Mouse (Mus musculus): ENCODE measurements around the gene 2410137M14Rik. TPM values are rescaled to one million over a fixed set of nuclear protein-coding genes. Genes with fewer than 3 reads are reported as not detected.

2410137M14Rik gene
- polyA plus RNA-seq, 1 experiment = not detected

- Histone ChIP-seq H3K27ac (ENCODE audit: insufficient read depth, low read depth, low read length) (no peak overlapping the region), H3K4me1 (ENCODE audit: control insufficient read depth, insufficient read depth, low read length) (peaks cover 13% of the 10 kb centered on the region), H3K4me3 (ENCODE audit: insufficient read depth, low read length) (no peak overlapping the region)
- no peak for TF ChIP-seq POLR2A (IDR thresholded peaks at IDR 0.05; ENCODE audit: borderline replicate concordance, low read depth, low read length)
- TF ChIP-seq CTCF (IDR thresholded peaks at IDR 0.05; ENCODE audit: low read depth, low read length) = no peak
Measured at GRCm38 (mm10) chr17:36952631-36953030, 28.4 kb downstream of the 2410137M14Rik start.

DNA sequence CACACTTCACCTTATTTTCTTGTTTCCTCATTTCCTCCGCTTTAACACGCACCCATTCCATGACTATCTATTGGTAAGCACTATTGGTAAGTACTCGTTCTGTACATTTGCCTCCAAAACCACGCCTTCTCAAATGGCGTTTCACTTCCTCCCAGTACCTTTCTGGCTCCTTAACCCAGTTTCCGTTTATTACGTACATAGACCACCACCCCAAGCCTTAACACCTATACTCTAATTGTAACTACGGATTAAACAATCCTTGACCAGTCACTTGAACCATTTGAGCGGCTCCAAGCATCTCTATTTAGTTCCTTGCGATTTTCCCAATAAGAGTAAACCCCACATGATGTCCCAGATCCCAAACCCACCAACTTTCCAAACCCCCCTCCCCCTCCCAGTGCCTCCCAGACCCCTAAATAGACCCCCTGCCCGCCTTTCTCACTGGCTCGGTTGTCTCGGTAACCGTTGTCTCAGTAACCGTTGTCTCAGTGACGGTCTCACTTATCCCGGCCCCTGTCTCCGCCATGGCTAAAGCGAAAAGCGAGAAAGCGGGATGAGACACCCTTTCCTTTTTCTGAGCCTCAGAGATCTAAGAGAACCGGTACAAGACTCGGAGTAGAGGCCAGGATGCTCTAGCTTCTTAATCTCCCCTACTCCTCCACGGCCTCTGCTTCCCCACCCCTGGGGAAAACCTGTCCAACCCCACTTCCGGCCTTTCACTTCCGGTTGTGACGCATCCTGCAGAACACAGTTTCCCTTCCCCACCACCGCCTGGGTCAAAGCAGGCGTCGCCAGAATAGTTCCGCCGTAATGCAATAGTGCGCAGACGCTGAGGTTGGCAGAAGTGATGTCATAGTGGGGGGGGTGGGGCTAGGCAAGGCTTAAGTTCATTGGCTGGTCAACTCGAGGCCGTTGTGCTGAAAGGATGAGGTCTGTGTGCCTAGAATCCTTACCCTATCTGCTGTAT is 29.8 kb downstream of the 2410137M14Rik start, which contains the start of gene Ppp1r11:
Gene Ppp1r11 (minus strand): TSS at position 761 of the 967 bp plus-strand sequence.
- H3K4me1 ChIP-seq (ENCODE audit: control insufficient read depth, insufficient read depth, low read length) = peaks cover 12% of the 10 kb centered on the region
- no peak for TF ChIP-seq CTCF (IDR thresholded peaks at IDR 0.05; ENCODE audit: low read depth, low read length)
- TF ChIP-seq POLR2A (IDR thresholded peaks at IDR 0.05; ENCODE audit: borderline replicate concordance, low read depth, low read length) = peak; percentile 9; the same call in 1 of the 2 replicates
- H3K4me3 ChIP-seq (ENCODE audit: insufficient read depth, low read length) = peak within 1 kb of the TSS; percentile 77
- H3K27ac ChIP-seq (ENCODE audit: insufficient read depth, low read depth, low read length) = peak within 1 kb of the TSS; percentile 21; the same call in 1 of the 2 replicates

- Histone ChIP-seq H3K27ac (ENCODE audit: insufficient read depth, low read depth, low read length) (no peak overlapping the region), H3K4me3 (ENCODE audit: insufficient read depth, low read length) (no peak overlapping the region), H3K4me1 (ENCODE audit: control insufficient read depth, insufficient read depth, low read length) (peaks cover 12% of the 10 kb centered on the region)
- TF ChIP-seq POLR2A (IDR thresholded peaks at IDR 0.05; ENCODE audit: borderline replicate concordance, low read depth, low read length) (no peak), CTCF (IDR thresholded peaks at IDR 0.05; ENCODE audit: low read depth, low read length) (no peak)
Measured at GRCm38 (mm10) chr17:36949265-36949664, 31.8 kb downstream of the 2410137M14Rik start.

- no peak overlapping the region for H3K4me3 ChIP-seq (ENCODE audit: insufficient read depth, low read length)
- TF ChIP-seq CTCF (IDR thresholded peaks at IDR 0.05; ENCODE audit: low read depth, low read length) (no peak), POLR2A (IDR thresholded peaks at IDR 0.05; ENCODE audit: borderline replicate concordance, low read depth, low read length) (no peak)
- H3K4me1 ChIP-seq (ENCODE audit: control insufficient read depth, insufficient read depth, low read length) = peaks cover 12% of the 10 kb centered on the region
- no peak overlapping the region for H3K27ac ChIP-seq (ENCODE audit: insufficient read depth, low read depth, low read length)
Measured at GRCm38 (mm10) chr17:36948286-36948685, 32.8 kb downstream of the 2410137M14Rik start.

DNA sequence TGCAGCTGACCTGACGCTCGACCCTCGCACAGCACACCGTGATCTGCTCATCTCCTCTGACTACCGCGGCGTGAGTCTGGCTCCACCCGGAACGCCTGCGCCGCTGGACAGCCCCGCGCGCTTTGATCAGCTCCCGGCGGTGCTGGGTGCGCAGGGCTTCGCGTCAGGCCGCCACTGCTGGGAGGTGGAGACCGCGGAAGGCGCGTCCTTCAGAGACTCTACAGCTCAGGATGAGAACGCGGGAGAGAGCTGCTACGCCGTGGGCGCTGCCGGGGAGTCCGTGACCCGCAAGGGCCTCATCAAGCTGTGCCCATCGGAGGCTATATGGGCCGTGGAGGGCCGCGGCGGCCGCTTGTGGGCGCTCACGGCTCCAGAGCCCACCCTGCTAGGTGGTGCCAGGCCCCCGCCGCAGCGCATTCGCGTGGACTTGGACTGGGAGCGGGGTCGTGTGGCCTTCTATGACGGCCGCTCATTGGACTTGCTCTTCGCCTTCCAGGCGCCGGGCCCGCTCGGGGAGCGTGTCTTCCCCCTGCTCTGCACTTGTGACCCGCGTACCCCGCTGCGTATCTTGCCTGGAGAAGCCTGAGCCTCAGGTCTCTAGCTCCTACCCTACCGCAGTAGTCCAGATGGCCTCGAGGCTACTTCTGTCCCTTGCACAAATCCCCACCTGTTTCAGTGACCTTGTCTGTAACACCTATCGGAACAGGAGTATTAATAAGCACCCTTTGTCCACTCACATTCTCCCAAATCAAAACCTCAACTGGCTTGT is 33.8 kb downstream of the 2410137M14Rik start:
- Histone ChIP-seq H3K4me1 (ENCODE audit: control insufficient read depth, insufficient read depth, low read length) (peaks cover 12% of the 10 kb centered on the region), H3K4me3 (ENCODE audit: insufficient read depth, low read length) (peak overlapping the region; percentile 47), H3K27ac (ENCODE audit: insufficient read depth, low read depth, low read length) (no peak overlapping the region)
- TF ChIP-seq CTCF (IDR thresholded peaks at IDR 0.05; ENCODE audit: low read depth, low read length) (no peak), POLR2A (IDR thresholded peaks at IDR 0.05; ENCODE audit: borderline replicate concordance, low read depth, low read length) (no peak)

GRCm38 (mm10) chr17:36944121-36944775 is 36.8 kb downstream of the 2410137M14Rik start:
- peak; percentile 17; the same call in 1 of the 2 replicates for TF ChIP-seq CTCF (IDR thresholded peaks at IDR 0.05; ENCODE audit: low read depth, low read length)
- TF ChIP-seq POLR2A (IDR thresholded peaks at IDR 0.05; ENCODE audit: borderline replicate concordance, low read depth, low read length) = no peak
- Histone ChIP-seq H3K4me3 (ENCODE audit: insufficient read depth, low read length) (no peak overlapping the region), H3K4me1 (ENCODE audit: control insufficient read depth, insufficient read depth, low read length) (peaks cover 5% of the 10 kb centered on the region; the same call in 1 of the 2 replicates), H3K27ac (ENCODE audit: insufficient read depth, low read depth, low read length) (no peak overlapping the region)

- H3K4me1 ChIP-seq (ENCODE audit: control insufficient read depth, insufficient read depth, low read length) = peaks cover 5% of the 10 kb centered on the region; the same call in 1 of the 2 replicates
- no peak overlapping the region for H3K27ac ChIP-seq (ENCODE audit: insufficient read depth, low read depth, low read length)
- TF ChIP-seq CTCF (IDR thresholded peaks at IDR 0.05; ENCODE audit: low read depth, low read length) (no peak), POLR2A (IDR thresholded peaks at IDR 0.05; ENCODE audit: borderline replicate concordance, low read depth, low read length) (no peak)
- H3K4me3 ChIP-seq (ENCODE audit: insufficient read depth, low read length) = no peak overlapping the region
Measured at GRCm38 (mm10) chr17:36943691-36944090, 37.3 kb downstream of the 2410137M14Rik start.

DNA sequence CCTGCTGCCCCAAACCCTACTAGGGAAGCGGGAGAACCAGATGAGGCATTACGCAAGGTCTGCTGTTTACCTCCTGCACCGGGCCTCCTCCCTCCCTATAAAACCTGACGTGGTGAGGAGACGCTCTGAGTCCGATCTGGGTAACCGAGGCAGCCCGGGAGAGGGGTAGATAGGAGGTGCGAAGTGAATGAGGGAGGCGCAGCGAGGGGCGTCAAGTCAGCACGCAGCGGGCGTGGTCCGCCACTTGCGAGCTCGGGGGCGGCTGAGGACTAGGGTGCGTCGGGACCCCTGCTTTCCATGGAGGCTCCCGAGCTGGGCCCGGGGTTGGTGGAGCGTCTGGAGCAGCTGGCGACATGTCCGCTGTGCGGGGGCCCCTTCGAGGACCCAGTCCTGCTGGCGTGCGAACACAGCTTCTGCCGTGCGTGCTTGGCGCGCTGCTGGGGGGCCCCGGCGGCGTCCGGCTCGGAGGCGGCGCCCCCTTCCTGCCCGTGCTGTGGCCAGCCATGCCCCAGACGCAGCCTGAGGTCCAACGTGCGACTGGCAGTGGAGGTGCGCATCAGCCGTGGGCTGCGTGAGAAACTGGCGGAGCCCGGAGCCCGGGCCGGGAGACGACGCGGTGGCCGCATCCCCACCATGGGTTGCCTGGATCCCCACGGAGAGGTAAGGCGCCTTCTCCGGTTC is 38.1 kb downstream of the 2410137M14Rik start, which contains the start of gene Rnf39:
Gene Rnf39 (plus strand): TSS at position 128 of the 681 bp plus-strand sequence.
- H3K4me3 ChIP-seq (ENCODE audit: insufficient read depth, low read length) = peak within 1 kb of the TSS; percentile 5; the same call in 1 of the 2 replicates
- TF ChIP-seq CTCF (IDR thresholded peaks at IDR 0.05; ENCODE audit: low read depth, low read length) (no peak), POLR2A (IDR thresholded peaks at IDR 0.05; ENCODE audit: borderline replicate concordance, low read depth, low read length) (no peak)
- no peak within 1 kb of the TSS for H3K27ac ChIP-seq (ENCODE audit: insufficient read depth, low read depth, low read length)

More for the DNA sequence above, 38.1 kb downstream of the 2410137M14Rik start, which contains the start of gene Rnf39:
- H3K4me1 ChIP-seq (ENCODE audit: control insufficient read depth, insufficient read depth, low read length) = peaks cover 5% of the 10 kb centered on the region; the same call in 1 of the 2 replicates

Data from bone marrow macrophage, adult 2 months (primary cell).